Mouse (Mus musculus): ENCODE measurements around the gene Aamdc.

DNA sequence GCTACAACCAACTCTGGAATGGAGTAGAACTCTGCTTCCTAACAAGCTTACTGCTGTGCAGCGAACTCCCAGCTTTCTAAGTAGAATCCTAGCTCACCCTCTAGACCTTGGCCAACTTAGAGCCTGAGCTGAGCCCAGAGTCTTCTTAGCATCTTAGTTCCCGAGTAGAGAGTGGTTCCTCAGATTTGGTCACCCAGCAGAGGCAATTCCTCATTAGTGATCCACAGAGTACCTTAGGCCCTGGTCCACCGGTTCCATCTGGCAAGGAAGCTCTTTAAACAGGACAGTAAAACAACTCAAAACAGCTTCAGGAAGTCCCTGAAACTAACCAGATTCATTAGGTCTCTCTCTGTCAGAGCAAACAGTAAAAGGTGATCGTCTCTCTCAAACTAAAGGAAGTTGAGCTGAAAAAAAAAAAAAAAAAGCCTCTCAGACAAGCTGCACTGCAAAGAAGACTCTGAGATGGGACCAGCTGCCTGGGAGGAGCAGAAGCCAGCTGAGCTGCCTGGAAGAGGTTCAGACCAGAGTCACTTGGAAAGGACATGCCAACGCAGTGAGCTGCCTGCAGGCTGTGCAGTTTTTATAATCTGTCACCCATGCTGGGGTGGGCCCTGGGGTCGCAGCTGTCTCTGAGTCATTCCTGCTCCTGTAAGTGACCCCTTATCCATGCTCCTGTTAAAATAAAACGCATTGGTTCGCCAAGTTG lies 783 bp downstream of the Aamdc start:
- no peak for TF ChIP-seq CTCF (IDR thresholded peaks at IDR 0.05; ENCODE audit: control insufficient read depth, insufficient read depth, low read length)
- TF ChIP-seq POLR2A (IDR thresholded peaks at IDR 0.05; ENCODE audit: borderline replicate concordance, control insufficient read depth, low read depth, low read length) = no peak
